Mouse (Mus musculus) MEL (cell line): ENCODE measurements around the gene Tcte1. TPM values are rescaled to one million over a fixed set of nuclear protein-coding genes. Genes with fewer than 3 reads are reported as not detected.

Experiments
- DNase-seq: peaks from one replicate; pipeline ENCODE4 v3.0.0; 2011; ENCODE audit warnings: low read depth, low spot score
- H3K27ac ChIP-seq: 2 replicates; pipeline ENCODE4 v1.5.1; 2012; ENCODE audit warnings: low read depth, mild to moderate bottlenecking, control low read depth, low read length, moderate library complexity; ENCODE audit not compliant: control insufficient read depth
- H3K27me3 ChIP-seq, 2 experiments: fragments of 150-350 bp in 1 of 2; sonication (generic) in 1 of 2; 2 replicates each; pipeline ENCODE4 v1.6.1; 2012; ENCODE audit warnings: low read length in 2 of 2, mild to moderate bottlenecking in 2 of 2, improper control_type of control experiment in 1 of 2, moderate library complexity in 1 of 2; ENCODE audit not compliant: insufficient read depth in 2 of 2, control insufficient read depth in 1 of 2
- H3K36me3 ChIP-seq, 2 experiments: 2 replicates each; pipeline ENCODE4 v1.6.1; 2012 to 2014; ENCODE audit warnings: low read length in 2 of 2, improper control_type of control experiment in 1 of 2, inconsistent platforms in 1 of 2, mild to moderate bottlenecking in 1 of 2; ENCODE audit not compliant: insufficient read depth in 2 of 2, control insufficient read depth in 1 of 2
- H3K4me1 ChIP-seq, 2 experiments: fragments of 150-350 bp in 1 of 2; sonication (generic) in 1 of 2; 2 replicates each; pipeline ENCODE4 v1.6.1; 2012; ENCODE audit warnings: low read length in 2 of 2, improper control_type of control experiment in 1 of 2, mild to moderate bottlenecking in 1 of 2; ENCODE audit not compliant: insufficient read depth in 2 of 2, control insufficient read depth in 1 of 2
- H3K4me3 ChIP-seq, 2 experiments: fragments of 150-350 bp in 1 of 2; sonication (generic) in 1 of 2; 2 replicates each; pipeline ENCODE4 v1.5.1; 2012; ENCODE audit warnings: low read depth in 2 of 2, low read length in 2 of 2, mild to moderate bottlenecking in 2 of 2, moderate library complexity in 2 of 2, control low read depth in 1 of 2, improper control_type of control experiment in 1 of 2; ENCODE audit not compliant: control insufficient read depth in 1 of 2, insufficient read depth in 1 of 2
- H3K79me2 ChIP-seq: 2 replicates; pipeline ENCODE4 v1.6.1; 2012; ENCODE audit warnings: mild to moderate bottlenecking, low read length, moderate library complexity; ENCODE audit not compliant: control insufficient read depth, poor library complexity, insufficient read depth
- H3K9ac ChIP-seq: 2 replicates; pipeline ENCODE4 v1.6.1; 2012; ENCODE audit warnings: low read depth, mild to moderate bottlenecking, control low read depth, low read length, moderate library complexity; ENCODE audit not compliant: control insufficient read depth, poor library complexity, severe bottlenecking
- H3K9me3 ChIP-seq: fragments of 150-350 bp; sonication (generic); replicated peaks from 2 replicates; pipeline ENCODE4 v1.6.1; 2012; ENCODE audit warnings: mild to moderate bottlenecking, low read length, improper control_type of control experiment, moderate library complexity; ENCODE audit not compliant: insufficient read depth
- BHLHE40 ChIP-seq: IDR thresholded peaks from 2 replicates; pipeline ENCODE4 v1.6.1; 2012; ENCODE audit warnings: low read depth, mild to moderate bottlenecking, inconsistent platforms, low read length, improper control_type of control experiment, borderline replicate concordance
- CHD2 ChIP-seq: IDR thresholded peaks from 2 replicates; pipeline ENCODE4 v1.6.1; 2011; ENCODE audit warnings: low read length, improper control_type of control experiment
- E2F4 ChIP-seq: IDR thresholded peaks from 2 replicates; pipeline ENCODE4 v1.6.1; 2011; ENCODE audit warnings: low read depth, low read length, improper control_type of control experiment, borderline replicate concordance
- ELF1 ChIP-seq: IDR thresholded peaks from 2 replicates; pipeline ENCODE4 v1.6.1; 2014; ENCODE audit warnings: low read depth, mild to moderate bottlenecking, inconsistent platforms, low read length, improper control_type of control experiment, moderate library complexity
- ETS1 ChIP-seq: IDR thresholded peaks from 2 replicates; pipeline ENCODE4 v1.6.1; 2012; ENCODE audit warnings: low read depth, mild to moderate bottlenecking, inconsistent platforms, low read length, improper control_type of control experiment, moderate library complexity
- GABPA ChIP-seq: IDR thresholded peaks from 2 replicates; pipeline ENCODE4 v1.6.1; 2012; ENCODE audit warnings: low read depth, mild to moderate bottlenecking, inconsistent platforms, low read length, improper control_type of control experiment, moderate library complexity
- GATA1 ChIP-seq: IDR thresholded peaks from 2 replicates; pipeline ENCODE4 v1.6.1; 2011; ENCODE audit warnings: low read depth, low read length, improper control_type of control experiment
- JUND ChIP-seq: IDR thresholded peaks from 2 replicates; pipeline ENCODE4 v1.6.1; 2011; ENCODE audit warnings: low read depth, mild to moderate bottlenecking, improper control_type of control experiment, low read length
- MAZ ChIP-seq: IDR thresholded peaks from 2 replicates; pipeline ENCODE4 v1.6.1; 2012; ENCODE audit warnings: low read depth, mild to moderate bottlenecking, inconsistent platforms, low read length, improper control_type of control experiment
- MEF2A ChIP-seq: IDR thresholded peaks from 2 replicates; pipeline ENCODE4 v1.6.1; 2014; ENCODE audit warnings: low read depth, mild to moderate bottlenecking, inconsistent platforms, low read length, improper control_type of control experiment; ENCODE audit not compliant: poor library complexity, insufficient replicate concordance, severe bottlenecking; ENCODE audit errors: extremely low read depth
- MYB ChIP-seq: IDR thresholded peaks from 2 replicates; pipeline ENCODE4 v1.6.1; 2011; ENCODE audit warnings: mild to moderate bottlenecking, low read depth, low read length, improper control_type of control experiment
- MYC ChIP-seq: IDR thresholded peaks from 2 replicates; pipeline ENCODE4 v1.6.1; 2011; ENCODE audit warnings: low read depth, mild to moderate bottlenecking, low read length, improper control_type of control experiment, moderate library complexity
- POLR2A ChIP-seq, 2 experiments: IDR thresholded peaks; 2 replicates each; pipeline ENCODE4 v1.6.1; 2011 to 2012; ENCODE audit warnings: low read length in 2 of 2, mild to moderate bottlenecking in 2 of 2, control low read depth in 1 of 2, improper control_type of control experiment in 1 of 2, low read depth in 1 of 2, moderate library complexity in 1 of 2; ENCODE audit not compliant: control insufficient read depth in 1 of 2, insufficient read depth in 1 of 2, poor library complexity in 1 of 2
- RAD21 ChIP-seq: IDR thresholded peaks from 2 replicates; pipeline ENCODE4 v1.6.1; 2011; ENCODE audit warnings: mild to moderate bottlenecking, low read depth, low read length, improper control_type of control experiment
- RCOR1 ChIP-seq: IDR thresholded peaks from 2 replicates; pipeline ENCODE4 v1.6.1; 2012; ENCODE audit warnings: low read depth, mild to moderate bottlenecking, inconsistent platforms, low read length, improper control_type of control experiment
- TAL1 ChIP-seq: IDR thresholded peaks from 2 replicates; pipeline ENCODE4 v1.6.1; 2012; ENCODE audit warnings: mild to moderate bottlenecking, inconsistent platforms, low read length, moderate library complexity, mixed read lengths
- TBP ChIP-seq: IDR thresholded peaks from 2 replicates; pipeline ENCODE4 v1.8.0; 2011; ENCODE audit warnings: low read depth, low read length, improper control_type of control experiment
- TCF12 ChIP-seq: IDR thresholded peaks from 2 replicates; pipeline ENCODE4 v1.6.1; 2014; ENCODE audit warnings: low read depth, mild to moderate bottlenecking, inconsistent platforms, low read length, improper control_type of control experiment, moderate library complexity
- UBTF ChIP-seq: IDR thresholded peaks from 2 replicates; pipeline ENCODE4 v1.6.1; 2012; ENCODE audit warnings: low read depth, mild to moderate bottlenecking, inconsistent platforms, low read length, improper control_type of control experiment, moderate library complexity, borderline replicate concordance; ENCODE audit not compliant: insufficient read depth
- ZC3H11A ChIP-seq: IDR thresholded peaks from 2 replicates; pipeline ENCODE4 v1.6.1; 2012; ENCODE audit warnings: low read depth, mild to moderate bottlenecking, inconsistent platforms, low read length, improper control_type of control experiment
- polyA plus RNA-seq, 2 experiments: library from polyadenylated mRNA; stranded (reverse) in 1 of 2; unstranded in 1 of 2; fragments of >175 nt in 1 of 2; fragments of >200 nt in 1 of 2; gene quantifications; 2 replicates each; pipeline versions ENCODE4 v1.2.1 to v1.2.4; 2012; ENCODE audit warnings: low replicate concordance in 2 of 2, low read depth in 1 of 2; ENCODE audit not compliant: insufficient read length in 2 of 2, insufficient read depth in 1 of 2, missing spikeins in 1 of 2
- total RNA-seq: library from RNA; depleted of rRNA; stranded (reverse); fragments of 300-350 nt; gene quantifications from 2 replicates; pipeline ENCODE4 v1.2.3, GENCODE M21; 2012

Tcte1 gene
- total and polyA plus RNA-seq, 3 experiments: not detected

- Histone ChIP-seq H3K4me3 (no peak overlapping the region), H3K79me2 (no peaks in the 10 kb centered on the region), H3K27ac (no peak overlapping the region), H3K9ac (no peak overlapping the region), H3K27me3 (peaks cover 4% of the 10 kb centered on the region in 2 experiments; a peak in 3 of 4 replicates), H3K4me1 (no peaks in the 10 kb centered on the region), H3K36me3 (no peaks in the 10 kb centered on the region), H3K9me3 (no peaks in the 10 kb centered on the region)
- TF ChIP-seq ETS1: no peak
- DNase-seq: no peak
These were observed 1.7 kb downstream of the Tcte1 start for GRCm38 (mm10) chr17:45524961-45525360.

DNA sequence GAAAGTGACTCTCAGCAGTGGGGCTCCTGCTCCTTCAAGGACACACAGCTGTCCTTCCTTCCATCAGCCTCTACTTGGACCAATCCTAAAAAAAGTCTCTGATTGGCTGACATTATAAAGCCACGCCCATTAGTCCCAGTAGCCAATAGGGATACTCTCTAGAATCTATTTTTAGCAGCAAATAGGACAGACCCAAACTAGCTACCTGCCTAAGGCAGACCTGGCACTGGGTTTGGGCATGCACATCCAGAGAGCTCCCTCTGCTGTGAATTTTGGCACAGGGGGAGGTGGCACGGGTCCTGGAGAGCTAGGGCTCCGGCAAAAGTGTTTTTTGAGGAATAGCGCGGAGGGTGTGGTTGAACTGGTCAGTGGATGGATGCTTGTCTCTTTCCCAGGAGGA is 3.3 kb downstream of the Tcte1 start:
- DNase-seq: no peak
- H3K27ac ChIP-seq: no peak overlapping the region
- no peaks in the 10 kb centered on the region for H3K36me3 ChIP-seq
- H3K9ac ChIP-seq: no peak overlapping the region
- no peak overlapping the region for H3K4me3 ChIP-seq
- TF ChIP-seq TCF12 (no peak), JUND (no peak), MYB (no peak), RCOR1 (no peak), GABPA (no peak), TBP (no peak), E2F4 (no peak), ZC3H11A (no peak), TAL1 (no peak), RAD21 (no peak), MAZ (no peak), ELF1 (no peak), POLR2A (IDR thresholded peaks at IDR 0.05; ENCODE audit: control insufficient read depth in 1 of 2, insufficient read depth in 1 of 2, low read depth in 1 of 2, low read length in 2 of 2, poor library complexity in 1 of 2) (no peak), BHLHE40 (no peak), MYC (no peak), GATA1 (no peak), MEF2A (no peak), UBTF (no peak), CHD2 (no peak)
- H3K79me2 ChIP-seq: no peaks in the 10 kb centered on the region
- H3K4me1 ChIP-seq: no peaks in the 10 kb centered on the region
- H3K9me3 ChIP-seq: no peaks in the 10 kb centered on the region
- peaks cover 7 to 10% of the 10 kb centered on the region in 2 experiments; a peak in 3 of 4 replicates for H3K27me3 ChIP-seq
